Mouse (Mus musculus): ENCODE results near the gene Opcml. TPM values are rescaled to one million over a fixed set of nuclear protein-coding genes. Genes with fewer than 3 reads are reported as not detected.

Gene Opcml
- polyA plus RNA-seq, 1 experiment, result 0.03 TPM

DNA sequence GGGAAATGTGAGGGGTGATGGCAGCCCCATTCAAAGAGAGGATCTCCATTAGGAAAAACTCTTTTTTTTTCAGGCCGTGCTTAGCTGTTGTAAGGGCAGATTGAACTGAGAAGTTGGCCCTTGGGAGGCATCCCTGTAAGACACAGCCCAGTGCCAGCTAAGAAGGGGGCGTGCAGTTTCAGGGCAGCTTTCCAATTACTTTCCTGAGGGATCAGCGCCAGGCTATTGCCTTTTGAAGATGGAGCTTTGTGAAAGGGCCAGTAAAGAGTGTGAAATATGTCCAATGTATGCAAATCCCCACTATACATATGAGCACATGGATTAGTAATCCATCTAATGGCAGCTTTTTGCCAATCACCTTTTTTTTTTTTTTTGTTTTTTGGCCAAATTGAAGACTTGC is 358.9 kb downstream of the Opcml start:
- no peak overlapping the region for H3K4me3 ChIP-seq (replicated peaks)
- no peaks in the 10 kb centered on the region for H3K9me3 ChIP-seq (ENCODE audit: control insufficient read depth, low read length)
- H3K4me1 ChIP-seq (ENCODE audit: control insufficient read depth), result no peaks in the 10 kb centered on the region
- no peaks in the 10 kb centered on the region for H3K27me3 ChIP-seq (ENCODE audit: control insufficient read depth)
- no peak for TF ChIP-seq GATA1 (IDR thresholded peaks at IDR 0.05; ENCODE audit: low read length)
- no peak for TF ChIP-seq TAL1 (IDR thresholded peaks at IDR 0.05; ENCODE audit: low read length)
- H3K36me3 ChIP-seq (ENCODE audit: control insufficient read depth), result no peaks in the 10 kb centered on the region

DNA sequence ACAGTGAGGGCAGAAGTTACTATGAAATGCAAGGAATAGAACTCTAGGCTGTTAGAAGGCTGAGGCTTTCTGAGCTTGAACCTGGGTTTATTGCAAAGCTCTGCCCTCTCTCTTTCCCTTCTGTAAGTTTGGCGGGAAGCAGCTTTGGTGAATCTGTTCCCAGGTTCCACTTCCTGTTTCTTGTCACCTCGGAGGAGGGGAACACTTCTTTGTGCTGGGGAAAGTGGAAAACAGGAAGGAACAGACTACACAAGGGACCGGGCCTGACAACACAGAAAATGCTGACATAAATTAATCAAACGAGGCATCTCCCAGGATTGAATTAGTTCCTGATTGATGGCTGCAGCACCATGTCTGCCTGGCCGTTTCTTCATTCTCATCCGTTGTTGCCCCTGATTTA is 363.2 kb downstream of the Opcml start:
- no peaks in the 10 kb centered on the region for H3K27me3 ChIP-seq (ENCODE audit: control insufficient read depth)
- H3K4me3 ChIP-seq (replicated peaks), result no peak overlapping the region
- H3K4me1 ChIP-seq (ENCODE audit: control insufficient read depth), result no peaks in the 10 kb centered on the region
- H3K9me3 ChIP-seq (ENCODE audit: control insufficient read depth, low read length), result no peaks in the 10 kb centered on the region
- no peaks in the 10 kb centered on the region for H3K36me3 ChIP-seq (ENCODE audit: control insufficient read depth)
- TF ChIP-seq GATA1 (IDR thresholded peaks at IDR 0.05; ENCODE audit: low read length) (no peak), TAL1 (IDR thresholded peaks at IDR 0.05; ENCODE audit: low read length) (no peak)

DNA sequence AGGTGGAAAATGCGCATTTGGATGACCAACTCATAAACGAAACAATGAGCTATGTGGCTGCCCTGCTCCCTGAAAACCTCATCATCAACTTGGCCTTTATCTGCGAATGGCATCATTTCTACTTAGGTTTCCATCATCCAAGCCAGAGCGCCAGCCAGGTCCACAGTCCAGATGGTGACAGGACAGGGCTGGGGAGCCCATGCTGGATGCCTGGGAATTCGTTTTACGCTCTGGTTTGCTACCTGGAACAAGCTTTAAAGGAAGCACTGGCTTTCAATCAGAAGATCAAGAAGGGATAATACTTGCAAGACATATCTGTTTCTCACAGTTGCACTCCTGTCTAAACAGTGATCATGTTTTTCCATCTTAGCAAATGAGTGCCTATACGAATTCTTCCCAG is 366.5 kb downstream of the Opcml start:
- Histone ChIP-seq H3K27me3 (ENCODE audit: control insufficient read depth) (no peaks in the 10 kb centered on the region), H3K9me3 (ENCODE audit: control insufficient read depth, low read length) (no peaks in the 10 kb centered on the region), H3K4me1 (ENCODE audit: control insufficient read depth) (no peaks in the 10 kb centered on the region), H3K36me3 (ENCODE audit: control insufficient read depth) (no peaks in the 10 kb centered on the region), H3K4me3 (replicated peaks) (no peak overlapping the region)
- TF ChIP-seq TAL1 (IDR thresholded peaks at IDR 0.05; ENCODE audit: low read length), result no peak
- TF ChIP-seq GATA1 (IDR thresholded peaks at IDR 0.05; ENCODE audit: low read length), result no peak

DNA sequence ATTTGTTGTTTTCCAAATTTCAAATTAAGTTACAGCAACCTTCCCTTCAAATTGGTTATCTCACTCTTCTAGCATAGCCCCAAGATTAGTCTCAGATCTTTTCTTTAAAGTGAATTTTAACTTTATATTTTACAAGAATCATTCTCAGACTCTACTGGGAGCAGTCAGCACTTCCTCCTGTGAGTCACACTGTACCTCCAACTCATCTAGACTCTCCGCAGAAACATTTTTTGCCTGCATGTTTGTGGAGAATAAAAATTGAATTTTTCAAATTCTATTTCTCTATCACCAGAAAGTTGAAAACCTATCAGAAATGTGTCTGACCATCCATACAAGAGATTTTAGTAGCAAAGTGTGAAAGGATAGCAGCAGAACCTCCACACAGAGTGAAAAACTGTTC is 370.4 kb downstream of the Opcml start:
- Histone ChIP-seq H3K9me3 (ENCODE audit: control insufficient read depth, low read length) (no peaks in the 10 kb centered on the region), H3K4me1 (ENCODE audit: control insufficient read depth) (no peaks in the 10 kb centered on the region), H3K4me3 (replicated peaks) (no peak overlapping the region), H3K27me3 (ENCODE audit: control insufficient read depth) (no peaks in the 10 kb centered on the region), H3K36me3 (ENCODE audit: control insufficient read depth) (no peaks in the 10 kb centered on the region)
- TF ChIP-seq GATA1 (IDR thresholded peaks at IDR 0.05; ENCODE audit: low read length) (no peak), TAL1 (IDR thresholded peaks at IDR 0.05; ENCODE audit: low read length) (no peak)

DNA sequence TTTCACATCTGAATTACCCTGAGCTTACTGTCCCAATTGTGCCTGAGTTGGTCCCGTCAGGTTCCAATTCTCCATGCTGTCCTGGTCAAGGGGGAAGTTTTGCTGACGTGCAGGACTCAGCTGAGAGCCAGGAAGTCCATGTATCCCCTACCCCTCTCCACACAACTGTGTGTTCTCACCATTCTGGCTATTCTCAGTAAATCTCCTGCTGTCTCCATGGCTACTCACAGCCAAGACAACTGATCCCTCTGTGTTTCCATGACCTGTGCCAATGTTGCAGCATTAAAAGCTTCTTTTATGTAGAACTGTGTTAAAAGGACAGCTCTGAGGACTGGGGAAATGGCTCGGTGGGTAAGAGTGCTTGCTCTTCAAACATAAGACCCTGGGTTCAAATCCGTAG is 373.4 kb downstream of the Opcml start:
- Histone ChIP-seq H3K27me3 (ENCODE audit: control insufficient read depth) (no peaks in the 10 kb centered on the region), H3K4me1 (ENCODE audit: control insufficient read depth) (no peaks in the 10 kb centered on the region), H3K9me3 (ENCODE audit: control insufficient read depth, low read length) (no peaks in the 10 kb centered on the region), H3K4me3 (replicated peaks) (no peak overlapping the region), H3K36me3 (ENCODE audit: control insufficient read depth) (no peaks in the 10 kb centered on the region)
- TF ChIP-seq GATA1 (IDR thresholded peaks at IDR 0.05; ENCODE audit: low read length) (no peak), TAL1 (IDR thresholded peaks at IDR 0.05; ENCODE audit: low read length) (no peak)

DNA sequence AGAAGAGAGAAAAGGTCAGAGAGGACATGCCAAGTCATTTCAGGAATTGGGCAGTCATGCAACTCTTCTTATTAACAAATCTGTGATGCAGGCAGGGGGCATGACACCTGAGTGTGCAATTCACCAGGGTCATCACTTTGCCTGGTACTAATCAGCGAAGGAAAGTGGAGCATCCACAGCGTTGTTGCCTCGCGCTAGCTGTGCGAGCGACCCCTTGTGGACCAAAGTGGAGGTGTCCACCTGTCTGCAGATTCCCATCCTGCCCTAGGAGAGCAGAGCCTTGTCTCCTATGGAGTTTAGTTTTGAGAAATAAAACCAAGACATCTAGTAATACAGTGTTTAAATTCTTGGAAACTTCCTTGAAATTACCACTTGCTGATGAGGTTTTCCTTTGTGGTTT is 381.3 kb downstream of the Opcml start:
- Histone ChIP-seq H3K36me3 (ENCODE audit: control insufficient read depth) (no peaks in the 10 kb centered on the region), H3K4me3 (replicated peaks) (no peak overlapping the region), H3K4me1 (ENCODE audit: control insufficient read depth) (no peaks in the 10 kb centered on the region), H3K27me3 (ENCODE audit: control insufficient read depth) (no peaks in the 10 kb centered on the region), H3K9me3 (ENCODE audit: control insufficient read depth, low read length) (no peaks in the 10 kb centered on the region)
- no peak for TF ChIP-seq GATA1 (IDR thresholded peaks at IDR 0.05; ENCODE audit: low read length)
- no peak for TF ChIP-seq TAL1 (IDR thresholded peaks at IDR 0.05; ENCODE audit: low read length)

DNA sequence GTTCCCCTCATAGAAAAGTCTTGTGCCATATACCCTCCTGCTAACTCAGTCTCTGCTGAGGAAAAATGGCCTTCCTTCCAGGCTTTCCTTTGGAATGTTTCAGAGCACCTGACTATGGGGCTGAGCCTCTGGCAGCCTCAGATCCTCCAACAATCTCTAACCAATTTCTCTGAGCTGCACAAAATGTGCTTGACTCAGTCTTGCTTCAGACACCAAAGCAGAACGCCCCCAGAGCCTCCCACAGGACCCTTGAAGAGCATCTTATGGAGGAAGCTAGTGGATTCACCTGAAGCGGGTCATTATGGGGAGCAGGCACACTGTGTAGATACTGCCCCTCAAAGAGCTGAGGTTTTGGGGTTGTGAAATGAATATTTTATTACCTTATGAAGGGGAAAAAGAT is 386.5 kb downstream of the Opcml start:
- no peak for TF ChIP-seq TAL1 (IDR thresholded peaks at IDR 0.05; ENCODE audit: low read length)
- H3K27me3 ChIP-seq (ENCODE audit: control insufficient read depth), result no peaks in the 10 kb centered on the region
- H3K36me3 ChIP-seq (ENCODE audit: control insufficient read depth), result no peaks in the 10 kb centered on the region
- no peaks in the 10 kb centered on the region for H3K4me1 ChIP-seq (ENCODE audit: control insufficient read depth)
- H3K9me3 ChIP-seq (ENCODE audit: control insufficient read depth, low read length), result no peaks in the 10 kb centered on the region
- H3K4me3 ChIP-seq (replicated peaks), result no peak overlapping the region

DNA sequence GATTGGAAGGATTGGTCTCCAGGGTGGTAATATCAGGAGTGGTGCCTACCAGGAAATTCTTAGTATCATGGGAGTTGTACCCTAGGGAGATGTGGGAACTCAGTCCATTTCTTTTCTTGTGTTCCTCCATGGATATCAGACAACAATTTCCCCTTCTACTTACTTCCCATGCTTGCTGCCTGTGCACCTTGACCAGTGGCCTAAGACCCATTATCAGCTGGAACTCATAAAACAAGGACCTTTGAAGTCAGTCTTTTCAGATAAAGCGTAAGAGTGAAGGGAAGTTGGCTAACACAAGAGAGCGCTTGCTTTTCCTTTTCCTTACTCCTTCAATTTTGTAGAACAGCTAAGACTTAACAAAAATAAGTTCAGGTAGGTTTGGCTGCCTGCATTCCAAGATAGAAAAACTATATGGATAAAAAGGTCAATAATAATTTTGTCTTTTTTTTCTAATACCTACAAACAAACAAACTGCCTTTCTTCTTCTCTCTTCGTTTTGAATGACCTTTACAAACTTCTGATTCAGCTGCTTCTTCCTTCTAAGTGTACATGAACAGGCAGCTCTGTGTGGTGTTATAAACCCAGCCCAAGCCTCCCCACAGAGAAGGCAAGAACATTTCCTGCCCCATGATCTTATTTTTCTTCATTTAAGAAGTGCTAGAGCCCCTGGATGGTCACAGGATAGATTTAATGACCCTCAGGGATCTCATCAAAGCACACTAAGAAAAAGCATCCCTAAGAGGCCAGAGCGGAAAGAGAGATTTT is 387.7 kb downstream of the Opcml start:
- Histone ChIP-seq H3K4me1 (ENCODE audit: control insufficient read depth) (no peaks in the 10 kb centered on the region), H3K4me3 (replicated peaks) (no peak overlapping the region), H3K27me3 (ENCODE audit: control insufficient read depth) (no peaks in the 10 kb centered on the region), H3K9me3 (ENCODE audit: control insufficient read depth, low read length) (no peaks in the 10 kb centered on the region), H3K36me3 (ENCODE audit: control insufficient read depth) (no peaks in the 10 kb centered on the region)
- no peak for TF ChIP-seq GATA1 (IDR thresholded peaks at IDR 0.05; ENCODE audit: low read length)
- TF ChIP-seq TAL1 (IDR thresholded peaks at IDR 0.05; ENCODE audit: low read length), result no peak

DNA sequence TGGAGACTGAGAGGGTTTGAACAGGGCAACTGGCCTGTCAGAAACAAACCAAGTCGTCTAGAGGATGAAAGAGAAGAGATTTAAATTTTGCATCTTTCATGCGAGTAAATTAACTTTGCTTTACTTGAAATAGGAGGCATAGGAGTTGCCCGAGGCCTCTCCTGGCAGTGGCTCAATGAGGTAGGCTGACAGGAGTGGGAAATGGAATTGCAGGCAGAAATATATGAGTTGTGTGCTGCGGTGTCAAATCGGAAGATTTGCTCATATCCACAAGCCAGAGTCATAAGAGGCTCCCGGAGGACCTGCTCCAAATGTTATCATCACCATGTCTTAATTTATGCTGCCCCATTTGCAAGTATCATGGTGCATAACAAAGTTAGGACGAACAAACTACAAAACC is 391.3 kb downstream of the Opcml start:
- Histone ChIP-seq H3K4me1 (ENCODE audit: control insufficient read depth) (no peaks in the 10 kb centered on the region), H3K27me3 (ENCODE audit: control insufficient read depth) (no peaks in the 10 kb centered on the region), H3K9me3 (ENCODE audit: control insufficient read depth, low read length) (no peaks in the 10 kb centered on the region), H3K36me3 (ENCODE audit: control insufficient read depth) (no peaks in the 10 kb centered on the region), H3K4me3 (replicated peaks) (no peak overlapping the region)
- TF ChIP-seq TAL1 (IDR thresholded peaks at IDR 0.05; ENCODE audit: low read length) (no peak), GATA1 (IDR thresholded peaks at IDR 0.05; ENCODE audit: low read length) (no peak)

DNA sequence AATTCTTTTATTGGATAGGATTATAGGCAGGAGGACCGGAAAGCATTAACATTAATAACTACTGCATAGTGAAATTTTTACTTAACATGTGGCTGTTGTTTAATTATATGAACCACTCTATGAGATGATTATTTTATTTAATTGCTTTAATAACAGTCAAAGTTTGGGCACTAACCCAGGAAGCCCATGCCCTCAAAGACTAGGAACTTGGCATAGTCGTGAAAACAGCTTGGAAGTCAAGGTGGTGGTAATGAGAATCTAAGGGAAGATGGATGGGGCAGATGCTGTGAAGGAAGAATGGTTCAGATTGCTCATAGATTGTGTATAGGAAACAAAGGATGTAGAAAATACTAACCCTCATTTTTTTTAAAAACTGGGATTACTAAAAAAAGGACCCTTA is 399.7 kb downstream of the Opcml start:
- no peak for TF ChIP-seq GATA1 (IDR thresholded peaks at IDR 0.05; ENCODE audit: low read length)
- no peak for TF ChIP-seq TAL1 (IDR thresholded peaks at IDR 0.05; ENCODE audit: low read length)
- H3K9me3 ChIP-seq (ENCODE audit: control insufficient read depth, low read length), result no peaks in the 10 kb centered on the region
- H3K36me3 ChIP-seq (ENCODE audit: control insufficient read depth), result no peaks in the 10 kb centered on the region
- no peaks in the 10 kb centered on the region for H3K4me1 ChIP-seq (ENCODE audit: control insufficient read depth)
- no peaks in the 10 kb centered on the region for H3K27me3 ChIP-seq (ENCODE audit: control insufficient read depth)
- H3K4me3 ChIP-seq (replicated peaks), result no peak overlapping the region

Data from erythroblast, embryonic 14.5 days (primary cell).